Mouse (Mus musculus): ENCODE results near the gene Mrpl35. TPM values are rescaled to one million over a fixed set of nuclear protein-coding genes. Genes with fewer than 3 reads are reported as not detected.

Gene Mrpl35
- 10 to 100 TPM; 35.0 to 41.1 (median 39.2) TPM for total RNA-seq (2022)

DNA sequence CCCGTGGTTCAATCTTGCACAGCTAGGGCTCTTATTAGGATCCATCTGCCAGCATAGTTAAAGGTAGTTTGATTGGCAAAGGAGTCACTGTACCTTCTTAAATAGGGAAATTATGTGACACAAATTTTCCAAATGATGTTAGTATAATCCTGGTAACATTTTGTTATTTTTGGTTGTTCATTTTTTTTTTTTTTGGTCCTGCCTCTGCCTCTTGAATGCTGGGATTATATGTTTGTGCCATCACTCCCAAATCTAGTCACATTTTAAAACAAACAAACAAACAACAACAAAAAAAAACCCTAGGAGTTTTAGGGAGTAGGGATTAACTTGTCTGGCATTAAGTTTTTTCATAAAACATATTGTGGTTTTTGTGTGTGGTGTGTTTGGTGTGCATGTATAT, at the start of gene Mrpl35:
TSS of gene Mrpl35 (minus strand) at position 101 of the 400 bp plus-strand sequence.
- no peak for DNase-seq

DNA sequence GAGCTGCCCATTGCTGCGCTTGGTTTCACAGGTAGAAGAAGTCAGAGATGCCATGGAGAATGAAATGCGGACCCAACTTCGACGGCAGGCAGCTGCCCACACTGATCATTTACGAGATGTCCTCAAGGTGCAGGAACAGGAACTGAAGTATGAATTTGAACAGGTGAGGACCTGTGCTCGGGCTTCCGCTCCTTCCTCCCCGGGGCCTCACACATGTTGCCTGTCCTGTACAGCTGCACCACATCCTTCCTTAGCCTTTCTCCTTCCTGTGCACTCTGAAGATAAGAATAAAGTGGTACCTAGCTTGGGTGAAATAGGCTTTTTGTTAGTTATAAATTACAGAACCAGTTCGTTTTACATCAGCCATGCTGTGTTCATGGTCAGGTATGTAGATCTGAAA, 44.6 kb upstream of the Mrpl35 start:
- DNase-seq, result no peak

- DNase-seq, result no peak
These were observed 42.0 kb upstream of the Mrpl35 start for GRCm38 (mm10) chr6:71868809-71869208.

DNA sequence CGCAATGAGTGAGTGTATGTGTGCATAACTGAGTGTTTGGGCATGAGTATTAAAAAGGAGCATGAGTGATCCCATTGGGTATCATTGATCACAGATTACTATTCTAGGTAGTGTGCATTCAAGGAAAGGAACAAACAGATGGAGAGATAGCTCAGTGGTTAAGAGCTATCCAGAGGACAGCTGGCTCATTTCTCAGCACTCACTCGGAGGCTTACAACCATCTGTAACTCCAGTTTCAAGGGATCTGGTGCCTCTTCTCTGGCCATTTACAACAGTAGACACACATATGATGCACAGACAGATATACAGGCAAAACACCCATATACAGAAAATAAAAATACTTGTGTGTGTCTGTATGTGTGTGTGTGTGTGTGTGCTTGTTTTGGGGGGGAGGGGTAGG, 41.0 kb upstream of the Mrpl35 start:
- no peak for DNase-seq

DNA sequence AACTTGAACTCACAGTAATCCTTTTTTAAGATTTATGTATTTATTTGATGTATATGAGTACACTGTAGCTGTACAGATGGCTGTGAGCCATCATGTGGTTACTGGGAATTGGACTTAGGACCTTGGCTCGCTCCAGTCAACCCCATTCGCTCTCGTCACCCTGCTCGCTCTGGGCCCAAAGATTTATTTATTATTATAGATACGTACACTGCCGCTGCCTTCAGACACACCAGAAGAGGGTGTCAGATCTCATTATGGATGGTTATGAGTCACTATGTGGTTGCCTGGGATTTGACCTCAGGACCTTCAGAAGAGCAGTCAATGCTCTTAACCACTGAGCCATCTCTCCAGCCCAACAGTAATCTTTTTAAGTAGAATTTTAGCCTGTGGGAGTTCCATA, 20.1 kb upstream of the Mrpl35 start:
- DNase-seq, result peak; percentile 55

DNA sequence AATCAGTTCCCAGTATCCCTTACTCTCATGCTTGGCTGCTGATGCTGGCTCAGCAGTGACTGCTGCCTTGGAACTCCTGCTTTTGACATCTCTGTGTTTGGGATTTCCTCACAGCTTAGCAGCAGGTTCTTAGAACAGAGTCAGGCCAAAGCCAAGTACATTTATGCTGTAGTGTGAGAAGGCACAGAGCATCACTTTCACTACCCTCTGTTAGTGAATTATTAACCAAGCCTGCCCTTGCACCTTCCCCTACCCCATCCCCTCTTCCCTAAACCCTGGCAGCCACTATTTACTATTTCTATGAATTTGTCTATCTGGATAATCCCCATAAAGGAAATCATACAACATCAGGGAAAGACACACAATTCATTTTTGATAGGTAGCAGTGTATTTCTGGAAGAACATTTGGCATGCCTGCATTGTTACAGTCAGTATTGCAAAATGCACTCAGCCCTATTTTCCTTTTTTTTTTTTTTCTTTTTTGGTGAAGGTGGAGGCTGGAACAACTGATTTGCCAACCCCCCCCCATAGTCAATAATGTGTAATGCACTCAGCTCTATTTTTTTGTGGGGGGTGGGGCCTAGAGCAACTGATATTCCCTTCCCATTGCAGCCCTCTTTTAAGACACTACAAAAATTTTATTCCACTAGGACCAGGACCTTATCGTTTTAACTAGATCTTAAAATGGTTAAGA, 14.0 kb upstream of the Mrpl35 start:
- no peak for DNase-seq

- DNase-seq, result no peak
These were observed 13.0 kb upstream of the Mrpl35 start for GRCm38 (mm10) chr6:71839815-71840214.

GRCm38 (mm10) chr6:71836811-71837210, 10.0 kb upstream of the Mrpl35 start:
- DNase-seq, result no peak

- DNase-seq, result peak; percentile 96
These were observed 4.8 kb upstream of the Mrpl35 start for GRCm38 (mm10) chr6:71831581-71831960.

DNA sequence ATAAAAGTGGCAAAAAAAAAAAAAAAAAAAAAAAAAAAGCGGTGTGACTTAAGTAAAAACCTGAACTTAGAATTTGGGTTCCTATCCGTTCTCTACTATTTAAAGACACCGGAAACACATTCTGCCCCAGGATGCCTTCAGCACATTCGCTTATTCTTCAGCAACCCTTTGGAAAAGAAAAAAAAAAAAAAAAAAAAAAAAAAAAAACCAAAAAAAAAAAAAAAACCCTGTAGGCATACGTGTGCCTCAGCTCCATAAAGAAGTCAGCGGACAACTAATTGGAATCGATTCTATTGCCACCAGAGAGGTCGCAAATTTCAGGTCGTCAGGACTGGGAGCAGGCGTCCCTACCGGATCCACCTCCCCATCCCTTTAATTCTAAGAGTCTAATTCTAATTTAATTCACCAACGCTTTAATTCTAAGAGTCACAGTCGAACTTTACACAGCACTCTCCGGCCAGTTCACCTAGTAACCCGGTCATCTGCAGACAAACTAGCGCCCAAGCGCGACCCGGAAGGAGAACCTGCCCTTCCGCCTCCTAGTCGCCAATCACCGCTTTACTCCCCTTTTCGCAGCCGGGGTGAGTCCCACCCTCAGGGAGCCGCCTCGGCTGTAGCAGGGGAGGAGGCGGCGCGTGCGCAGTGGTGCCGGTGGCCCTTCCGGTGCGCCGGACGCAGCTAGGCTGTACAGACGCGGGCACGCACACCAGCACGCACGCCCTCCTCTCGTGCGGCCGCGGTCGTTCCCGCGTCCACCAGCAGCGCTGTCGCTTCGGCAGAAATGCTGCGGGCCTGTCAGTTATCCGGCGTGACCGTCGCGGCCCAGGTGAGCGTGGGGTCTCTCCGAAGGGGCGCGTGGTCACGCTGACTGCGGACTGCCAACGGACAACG, 4.2 kb upstream of the Mrpl35 start, which contains the start of gene Immt:
TSS of gene Immt (plus strand) at position 642 of the 891 bp plus-strand sequence.
- peak; percentile 96 for DNase-seq

- DNase-seq, result no peak
These were observed 3.0 kb upstream of the Mrpl35 start for GRCm38 (mm10) chr6:71829768-71830167.

DNA sequence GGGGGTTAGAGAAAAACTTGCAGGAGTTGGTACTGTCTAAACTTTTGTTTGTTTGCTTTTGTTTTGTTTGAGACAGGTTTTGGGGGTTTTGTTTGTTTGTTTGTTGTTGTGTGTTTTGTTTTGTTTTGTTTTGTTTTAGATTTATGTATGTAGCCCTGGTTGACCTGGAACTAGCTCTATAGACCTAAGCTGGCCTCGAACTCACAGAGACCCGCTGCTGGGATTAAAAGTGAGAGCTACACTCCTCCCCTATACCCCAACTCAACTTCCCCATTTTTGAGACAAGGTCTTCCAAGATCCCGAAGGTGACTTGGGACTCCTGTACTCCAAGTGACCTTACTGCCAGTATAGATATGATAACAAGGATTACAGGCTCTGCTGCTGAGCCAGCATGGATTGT, 2.8 kb downstream of the Mrpl35 start:
- no peak for DNase-seq

- DNase-seq, result peak; percentile 88
These were observed 3.3 kb downstream of the Mrpl35 start for GRCm38 (mm10) chr6:71823488-71823887.

DNA sequence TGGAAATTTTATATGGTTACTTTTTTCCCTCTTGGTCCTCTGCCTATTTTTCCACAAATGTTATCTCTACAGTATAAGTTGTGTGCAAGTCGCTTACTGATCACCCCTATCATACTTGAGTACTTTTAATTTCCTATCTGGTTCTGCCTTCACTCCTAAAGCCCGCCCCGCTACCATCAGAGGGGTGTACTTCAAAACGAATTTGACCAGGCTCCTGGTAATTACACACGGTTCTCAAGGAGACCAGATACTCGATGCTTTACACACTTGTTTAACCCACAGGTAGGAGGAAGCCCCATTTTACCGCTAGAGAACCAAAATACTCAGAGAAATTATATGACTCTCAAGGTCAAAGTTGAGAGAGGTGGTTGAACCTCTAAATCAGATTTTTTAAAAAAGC, 3.7 kb downstream of the Mrpl35 start:
- no peak for DNase-seq

DNA sequence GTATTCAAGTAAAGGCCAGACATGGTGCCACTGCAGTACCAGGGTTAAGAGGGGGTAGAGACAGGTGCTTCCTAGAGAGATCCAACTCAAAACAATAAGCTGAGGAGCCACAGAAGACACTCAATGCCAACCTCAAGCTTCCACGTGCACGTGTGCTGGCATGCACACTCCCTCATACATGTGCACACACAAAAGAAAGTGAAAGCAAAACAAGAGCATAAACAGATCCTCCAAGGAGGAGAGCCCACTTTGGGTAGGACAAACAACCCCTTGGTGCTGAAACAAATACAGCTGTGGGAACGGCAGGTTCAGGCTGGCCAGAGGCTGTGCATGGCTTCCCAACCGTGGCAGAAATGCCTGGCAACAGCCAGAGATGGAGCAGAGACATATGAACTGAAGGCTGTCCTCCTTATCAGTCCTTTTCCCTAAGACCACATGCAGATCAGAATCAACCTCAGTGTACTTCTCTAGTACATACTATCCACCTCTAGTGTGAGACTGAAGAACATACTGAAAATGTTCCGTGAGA, 6.9 kb downstream of the Mrpl35 start:
- DNase-seq, result no peak

DNA sequence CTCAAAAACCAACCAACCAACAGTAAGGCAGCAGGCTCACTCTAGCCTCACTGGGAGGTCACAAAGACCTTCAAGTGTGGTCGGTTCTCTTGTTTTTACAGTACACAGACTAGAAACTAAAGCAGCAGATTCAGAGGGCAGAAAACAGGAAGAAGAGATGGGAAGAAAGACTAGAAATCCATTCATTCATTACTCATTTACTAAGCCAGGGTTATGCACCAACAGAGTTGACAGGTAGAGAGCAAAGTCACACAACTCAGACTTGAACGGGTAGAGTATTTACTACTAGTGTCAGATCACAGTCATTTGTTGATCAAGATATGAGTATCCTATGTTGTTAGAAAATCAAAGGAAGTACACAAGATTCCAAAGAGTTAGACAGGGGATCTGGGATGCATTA, 13.9 kb downstream of the Mrpl35 start:
- DNase-seq, result no peak

GRCm38 (mm10) chr6:71809890-71810289, 16.9 kb downstream of the Mrpl35 start:
- DNase-seq, result no peak

DNA sequence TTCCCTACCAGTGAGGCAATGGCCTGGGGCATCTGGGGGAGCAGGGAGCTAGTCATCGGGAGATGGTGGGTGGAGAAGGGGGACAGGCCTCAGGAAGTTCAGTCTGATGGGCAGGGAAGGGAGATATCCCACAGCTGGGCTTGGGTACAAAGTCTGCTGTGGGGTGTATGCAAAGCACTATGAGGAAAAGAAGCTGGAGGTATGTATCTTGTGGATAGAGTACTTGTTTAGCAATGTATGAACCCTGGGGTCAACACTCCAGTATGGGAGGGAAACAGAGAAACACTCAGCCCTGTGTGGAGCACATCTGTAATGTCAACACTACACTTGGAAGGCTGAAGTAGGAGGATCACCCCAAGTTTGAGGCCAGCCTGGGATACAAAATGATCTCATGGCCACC, 20.1 kb downstream of the Mrpl35 start:
- DNase-seq, result no peak

- peak; percentile 35 for DNase-seq
These were observed 22.5 kb downstream of the Mrpl35 start for GRCm38 (mm10) chr6:71804061-71804829.

GRCm38 (mm10) chr6:71803609-71804008, 23.2 kb downstream of the Mrpl35 start:
- DNase-seq, result no peak

GRCm38 (mm10) chr6:71801714-71802094, 25.1 kb downstream of the Mrpl35 start:
- DNase-seq, result no peak

DNA sequence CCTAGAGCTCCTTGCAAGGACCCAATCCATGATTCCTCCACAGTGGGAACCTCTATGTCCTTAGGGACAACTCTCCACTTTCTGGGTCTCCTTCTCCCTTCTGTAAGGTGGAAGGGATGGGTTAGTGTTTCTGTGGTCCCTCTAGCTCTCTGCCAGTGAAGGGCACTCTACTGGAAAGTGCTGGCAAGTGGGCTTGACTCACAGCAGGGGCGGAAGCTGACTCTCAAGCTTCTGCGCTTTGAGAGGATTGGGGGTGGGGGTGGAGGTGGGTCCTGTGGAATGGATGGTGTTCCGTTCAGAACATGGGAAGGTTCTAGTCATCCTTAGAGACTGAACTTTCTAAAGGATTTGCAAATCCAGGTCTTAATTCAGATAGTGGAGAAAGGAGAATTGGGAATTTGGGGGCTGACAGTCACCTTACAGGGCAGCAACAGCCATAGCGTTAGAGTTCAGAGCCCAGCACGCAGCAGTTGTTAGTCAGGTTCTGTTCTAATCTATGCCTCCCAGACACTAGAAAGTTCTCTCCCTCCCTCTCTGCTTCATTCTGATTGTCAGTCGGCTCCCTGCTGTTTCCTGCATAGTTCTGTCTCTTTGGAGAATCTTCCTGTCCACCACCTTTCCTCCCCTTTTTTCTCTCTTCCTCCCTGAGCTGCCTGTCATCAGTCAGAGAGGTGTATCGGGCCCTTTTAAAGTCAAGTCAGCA, 25.6 kb downstream of the Mrpl35 start:
- no peak for DNase-seq

All from adrenal gland, adult 8-10 months (tissue).